Mouse (Mus musculus): ENCODE results near the gene Nrn1. TPM values are rescaled to one million over a fixed set of nuclear protein-coding genes. Genes with fewer than 3 reads are reported as not detected.

Gene Nrn1
- polyA plus RNA-seq, 1 experiment from 2014 or later: 8.8 TPM

DNA sequence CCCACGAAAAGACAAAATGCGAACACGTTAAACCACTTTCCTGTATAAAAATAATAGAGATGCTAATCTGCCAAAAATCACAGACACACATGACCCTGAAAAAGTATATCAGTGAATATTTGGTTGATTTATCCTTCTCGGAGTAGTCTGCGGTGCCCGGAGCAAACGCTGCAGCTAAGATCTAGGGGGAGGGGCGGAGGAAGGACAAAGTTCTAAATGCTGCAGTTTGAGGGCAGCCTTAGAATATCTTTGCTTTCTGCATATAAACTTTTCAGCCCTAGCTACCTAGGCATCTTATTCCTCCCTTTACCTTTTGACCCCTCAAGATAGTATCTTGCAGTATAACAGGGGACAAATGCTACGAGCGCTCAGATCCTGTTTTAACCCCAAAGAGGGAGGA lies 1.4 kb downstream of the Nrn1 start:
- 1% methylated on average over 10 of the region's 10 CpGs for WGBS (ENCODE audit: insufficient replicate concordance)
- Histone ChIP-seq H3K4me2 (peak overlapping the region; percentile 91), H3K4me3 (ENCODE audit: low read depth, low read length) (peak overlapping the region; percentile 54), H3K27me3 (ENCODE audit: control insufficient read depth, insufficient read depth, low read length) (peaks cover 64% of the 10 kb centered on the region), H3K9me3 (replicated peaks; ENCODE audit: control insufficient read depth, low read length) (no peaks in the 10 kb centered on the region), H3K4me1 (ENCODE audit: control insufficient read depth, insufficient read depth, low read length) (peaks cover 4% of the 10 kb centered on the region), H3K36me3 (ENCODE audit: control insufficient read depth, insufficient read depth, low read length) (no peaks in the 10 kb centered on the region), H3K9ac (ENCODE audit: low read depth, low read length) (no peak overlapping the region), H3K27ac (ENCODE audit: low read depth, low read length) (no peak overlapping the region)
- ATAC-seq (replicated peaks; ENCODE audit: insufficient number of reproducible peaks, low FRiP score, low TSS enrichment): no peak

DNA sequence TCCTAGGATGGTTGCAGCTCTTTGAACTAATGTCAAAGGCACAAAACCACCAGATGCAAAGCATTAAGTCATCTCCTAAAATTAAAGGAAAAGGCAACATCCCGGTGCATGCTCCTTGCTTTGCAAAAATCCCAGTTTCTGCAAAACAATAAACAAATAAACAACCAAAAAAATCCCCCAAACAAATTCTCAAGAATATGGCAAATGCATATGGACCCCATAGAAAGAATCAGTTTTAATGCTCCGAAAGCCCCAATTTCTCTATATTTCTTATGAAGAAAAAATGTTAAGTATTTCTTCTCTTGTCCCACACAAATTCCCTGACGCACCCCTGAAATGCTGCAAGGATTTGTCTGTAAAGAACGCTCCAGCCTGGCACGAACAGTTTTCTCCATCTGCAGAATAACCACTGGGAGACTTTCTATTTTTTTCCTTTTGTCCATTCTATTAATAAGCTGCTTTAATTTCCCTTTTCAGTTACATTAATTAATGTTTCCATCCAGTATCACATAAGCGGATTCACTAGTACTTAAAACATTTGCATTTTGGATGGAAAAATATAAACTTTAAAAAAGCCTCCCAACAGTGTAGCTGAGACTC lies 1.9 kb downstream of the Nrn1 start:
- Histone ChIP-seq H3K36me3 (ENCODE audit: control insufficient read depth, insufficient read depth, low read length) (no peaks in the 10 kb centered on the region), H3K4me1 (ENCODE audit: control insufficient read depth, insufficient read depth, low read length) (peaks cover 4% of the 10 kb centered on the region), H3K9me3 (replicated peaks; ENCODE audit: control insufficient read depth, low read length) (no peaks in the 10 kb centered on the region), H3K27ac (ENCODE audit: low read depth, low read length) (no peak overlapping the region), H3K4me3 (ENCODE audit: low read depth, low read length) (peak overlapping the region; percentile 54; the same call in 1 of the 2 replicates), H3K4me2 (no peak overlapping the region), H3K27me3 (ENCODE audit: control insufficient read depth, insufficient read depth, low read length) (peaks cover 69% of the 10 kb centered on the region), H3K9ac (ENCODE audit: low read depth, low read length) (no peak overlapping the region)
- 6% methylated on average over 6 of the region's 6 CpGs for WGBS (ENCODE audit: insufficient replicate concordance)
- ATAC-seq (replicated peaks; ENCODE audit: insufficient number of reproducible peaks, low FRiP score, low TSS enrichment): no peak

DNA sequence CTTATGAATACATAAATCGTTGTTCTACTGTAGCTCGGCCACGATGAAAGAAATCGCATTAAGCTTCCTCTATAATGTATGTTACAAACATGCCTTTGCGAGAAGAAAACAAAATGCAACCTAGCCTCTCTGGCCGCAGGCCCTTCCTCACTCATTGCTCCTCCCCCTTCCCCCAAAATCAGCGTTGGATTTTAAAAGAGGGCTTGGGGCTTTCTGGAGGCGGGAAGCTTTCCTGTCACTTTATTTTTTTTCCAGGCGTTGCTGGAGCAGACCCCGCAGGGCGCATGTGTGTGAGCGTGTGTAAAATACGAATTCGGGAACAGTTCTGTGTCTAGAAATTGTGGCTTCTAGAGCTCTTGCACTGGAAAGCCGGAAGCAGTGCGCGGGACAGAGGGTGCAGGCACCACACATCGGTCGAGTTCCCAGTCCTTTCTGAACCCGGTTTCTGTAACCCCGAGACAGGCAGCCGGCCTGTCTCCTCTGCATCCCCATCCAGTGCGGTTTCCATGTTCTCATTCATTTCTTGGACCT lies 2.9 kb downstream of the Nrn1 start:
- H3K9ac ChIP-seq (ENCODE audit: low read depth, low read length): 0 out of 2 replicates have a peak overlapping the region, but pooled peaks have one; percentile 8
- H3K4me1 ChIP-seq (ENCODE audit: control insufficient read depth, insufficient read depth, low read length): peaks cover 7% of the 10 kb centered on the region
- WGBS (ENCODE audit: insufficient replicate concordance): under 1% methylated on average over 23 of the region's 23 CpGs
- H3K27ac ChIP-seq (ENCODE audit: low read depth, low read length): no peak overlapping the region
- peaks cover 77% of the 10 kb centered on the region for H3K27me3 ChIP-seq (ENCODE audit: control insufficient read depth, insufficient read depth, low read length)
- no peaks in the 10 kb centered on the region for H3K9me3 ChIP-seq (replicated peaks; ENCODE audit: control insufficient read depth, low read length)
- H3K4me3 ChIP-seq (ENCODE audit: low read depth, low read length): peak overlapping the region; percentile 43
- H3K36me3 ChIP-seq (ENCODE audit: control insufficient read depth, insufficient read depth, low read length): no peaks in the 10 kb centered on the region
- no peak for ATAC-seq (replicated peaks; ENCODE audit: insufficient number of reproducible peaks, low FRiP score, low TSS enrichment)
- peak overlapping the region; percentile 65 for H3K4me2 ChIP-seq

DNA sequence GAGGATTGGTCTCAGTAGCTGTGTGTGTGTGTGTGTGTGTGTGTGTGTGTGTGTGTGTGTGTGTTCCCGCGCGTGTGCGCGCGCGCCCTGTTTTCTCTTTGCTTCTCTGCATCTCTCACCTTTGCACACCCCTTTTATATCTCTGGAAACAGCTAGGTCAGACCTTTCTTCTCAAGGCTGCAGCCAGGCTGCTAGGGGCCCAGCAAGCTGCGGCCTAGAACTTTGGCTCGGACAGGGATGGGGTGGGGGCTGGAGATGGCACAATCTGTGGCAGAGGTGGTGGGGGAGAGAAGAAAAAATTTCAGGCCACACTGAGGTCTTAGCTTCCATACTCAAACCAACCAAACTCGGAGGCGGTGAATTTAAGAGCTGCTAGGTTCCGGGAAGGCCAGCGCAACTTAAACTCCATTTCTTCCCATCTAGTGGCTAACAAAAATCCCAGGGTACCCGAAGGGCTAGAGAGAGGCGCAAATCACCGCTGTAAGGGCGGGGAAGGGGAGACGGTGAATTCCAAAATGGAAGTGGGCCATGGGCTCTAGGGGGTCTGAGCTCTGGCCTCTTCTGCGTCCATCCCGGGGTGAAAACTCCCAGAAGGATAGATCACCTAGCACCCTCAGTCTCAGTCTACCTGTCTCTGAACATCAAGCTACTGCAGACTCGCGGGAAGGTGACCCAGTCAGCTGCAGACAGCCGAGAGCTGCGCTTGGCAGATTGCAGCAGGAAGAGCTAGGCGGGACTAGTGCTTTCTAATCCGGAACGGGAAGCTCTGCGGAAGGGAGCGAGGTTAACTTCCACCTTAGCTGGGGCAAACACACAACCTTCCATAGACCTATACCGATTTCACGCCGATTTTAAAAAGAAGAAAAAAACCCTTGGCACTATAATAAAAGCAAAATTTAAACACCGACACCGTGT lies 3.7 kb downstream of the Nrn1 start:
- Histone ChIP-seq H3K36me3 (ENCODE audit: control insufficient read depth, insufficient read depth, low read length) (no peaks in the 10 kb centered on the region), H3K9ac (ENCODE audit: low read depth, low read length) (no peak overlapping the region)

DNA sequence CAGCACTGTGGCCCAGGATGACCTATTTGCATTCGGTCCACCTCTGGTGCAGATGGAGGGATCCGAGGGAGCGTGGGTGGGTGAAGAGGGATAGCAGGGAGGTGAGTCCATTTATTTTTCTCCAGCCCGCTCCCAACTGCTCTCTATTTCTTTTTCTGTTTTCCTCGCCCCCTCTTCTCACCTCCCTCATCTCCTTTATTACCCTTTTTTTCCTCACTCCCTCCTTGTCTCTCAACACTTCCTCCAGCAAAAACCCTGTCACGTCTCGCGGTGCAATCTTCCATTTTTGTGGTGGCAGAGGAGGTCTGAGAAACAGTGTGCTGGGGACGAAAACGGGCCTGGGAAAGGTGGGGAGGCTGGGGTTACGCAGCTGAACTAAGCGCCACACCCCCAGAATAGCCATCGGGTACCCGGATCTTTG lies 4.6 kb downstream of the Nrn1 start:
- Histone ChIP-seq H3K4me2 (no peak overlapping the region), H3K9ac (ENCODE audit: low read depth, low read length) (no peak overlapping the region), H3K27ac (ENCODE audit: low read depth, low read length) (no peak overlapping the region), H3K4me1 (ENCODE audit: control insufficient read depth, insufficient read depth, low read length) (peaks cover 10% of the 10 kb centered on the region), H3K27me3 (ENCODE audit: control insufficient read depth, insufficient read depth, low read length) (peaks cover 88% of the 10 kb centered on the region), H3K4me3 (ENCODE audit: low read depth, low read length) (no peak overlapping the region), H3K9me3 (replicated peaks; ENCODE audit: control insufficient read depth, low read length) (no peaks in the 10 kb centered on the region), H3K36me3 (ENCODE audit: control insufficient read depth, insufficient read depth, low read length) (no peaks in the 10 kb centered on the region)
- WGBS (ENCODE audit: insufficient replicate concordance): 6% methylated on average over 14 of the region's 14 CpGs
- no peak for ATAC-seq (replicated peaks; ENCODE audit: insufficient number of reproducible peaks, low FRiP score, low TSS enrichment)

More for the DNA sequence above, 3.7 kb downstream of the Nrn1 start:
- Histone ChIP-seq H3K4me3 (ENCODE audit: low read depth, low read length) (peak overlapping the region; percentile 43), H3K27me3 (ENCODE audit: control insufficient read depth, insufficient read depth, low read length) (peaks cover 84% of the 10 kb centered on the region), H3K27ac (ENCODE audit: low read depth, low read length) (no peak overlapping the region), H3K4me2 (peak overlapping the region; percentile 65), H3K4me1 (ENCODE audit: control insufficient read depth, insufficient read depth, low read length) (peaks cover 10% of the 10 kb centered on the region), H3K9me3 (replicated peaks; ENCODE audit: control insufficient read depth, low read length) (no peaks in the 10 kb centered on the region)
- ATAC-seq (replicated peaks; ENCODE audit: insufficient number of reproducible peaks, low FRiP score, low TSS enrichment): no peak
- WGBS (ENCODE audit: insufficient replicate concordance): 2% methylated on average over 34 of the region's 34 CpGs

GRCm38 (mm10) chr13:36729731-36730340 lies 5.1 kb downstream of the Nrn1 start:
- H3K4me3 ChIP-seq (ENCODE audit: low read depth, low read length): no peak overlapping the region
- no peaks in the 10 kb centered on the region for H3K9me3 ChIP-seq (replicated peaks; ENCODE audit: control insufficient read depth, low read length)
- no peak overlapping the region for H3K4me2 ChIP-seq
- no peaks in the 10 kb centered on the region for H3K36me3 ChIP-seq (ENCODE audit: control insufficient read depth, insufficient read depth, low read length)
- no peak for ATAC-seq (replicated peaks; ENCODE audit: insufficient number of reproducible peaks, low FRiP score, low TSS enrichment)
- WGBS (ENCODE audit: insufficient replicate concordance): 7% methylated on average over 13 of the region's 13 CpGs
- no peak overlapping the region for H3K9ac ChIP-seq (ENCODE audit: low read depth, low read length)
- H3K27ac ChIP-seq (ENCODE audit: low read depth, low read length): no peak overlapping the region
- peaks cover 88% of the 10 kb centered on the region for H3K27me3 ChIP-seq (ENCODE audit: control insufficient read depth, insufficient read depth, low read length)
- peaks cover 6% of the 10 kb centered on the region for H3K4me1 ChIP-seq (ENCODE audit: control insufficient read depth, insufficient read depth, low read length)

- 10% methylated on average over 5 of the region's 5 CpGs for WGBS (ENCODE audit: insufficient replicate concordance)
- Histone ChIP-seq H3K27ac (ENCODE audit: low read depth, low read length) (no peak overlapping the region), H3K27me3 (ENCODE audit: control insufficient read depth, insufficient read depth, low read length) (peaks cover 81% of the 10 kb centered on the region), H3K36me3 (ENCODE audit: control insufficient read depth, insufficient read depth, low read length) (no peaks in the 10 kb centered on the region), H3K4me2 (no peak overlapping the region), H3K4me1 (ENCODE audit: control insufficient read depth, insufficient read depth, low read length) (peaks cover 6% of the 10 kb centered on the region), H3K9me3 (replicated peaks; ENCODE audit: control insufficient read depth, low read length) (no peaks in the 10 kb centered on the region), H3K4me3 (ENCODE audit: low read depth, low read length) (no peak overlapping the region), H3K9ac (ENCODE audit: low read depth, low read length) (no peak overlapping the region)
- no peak for ATAC-seq (replicated peaks; ENCODE audit: insufficient number of reproducible peaks, low FRiP score, low TSS enrichment)
Observed at GRCm38 (mm10) chr13:36728509-36728908, 6.4 kb downstream of the Nrn1 start.

- no peaks in the 10 kb centered on the region for H3K36me3 ChIP-seq (ENCODE audit: control insufficient read depth, insufficient read depth, low read length)
- peaks cover 83% of the 10 kb centered on the region for H3K27me3 ChIP-seq (ENCODE audit: control insufficient read depth, insufficient read depth, low read length)
- peak overlapping the region; percentile 46 for H3K4me3 ChIP-seq (ENCODE audit: low read depth, low read length)
- H3K9ac ChIP-seq (ENCODE audit: low read depth, low read length): no peak overlapping the region
- peak overlapping the region; percentile 75 for H3K4me2 ChIP-seq
- H3K4me1 ChIP-seq (ENCODE audit: control insufficient read depth, insufficient read depth, low read length): peaks cover 6% of the 10 kb centered on the region
- WGBS (ENCODE audit: insufficient replicate concordance): 2% methylated on average over 22 of the region's 23 CpGs
- ATAC-seq (replicated peaks; ENCODE audit: insufficient number of reproducible peaks, low FRiP score, low TSS enrichment): no peak
- H3K9me3 ChIP-seq (replicated peaks; ENCODE audit: control insufficient read depth, low read length): no peaks in the 10 kb centered on the region
- H3K27ac ChIP-seq (ENCODE audit: low read depth, low read length): no peak overlapping the region
Observed at GRCm38 (mm10) chr13:36727779-36728470, 7.0 kb downstream of the Nrn1 start.

Data from heart, embryonic 11.5 days (tissue).